Mouse (Mus musculus) intestine, embryonic 15.5 days (tissue): Measurements from ENCODE around the gene Bmpr1a. TPM values are rescaled to one million over a fixed set of nuclear protein-coding genes. Genes with fewer than 3 reads are reported as not detected.

Experiments
- ATAC-seq: fragments of 200-750 bp; cut with Nextera tagmentation; 2 replicates; pipeline ENCODE4 v1.8.0; 2017; ENCODE audit warnings: moderate TSS enrichment, moderate library complexity
- H3K27ac ChIP-seq: fragments of 300-500 bp; sonication (generic); 2 replicates; pipeline ENCODE4 v1.5.1; 2015; ENCODE audit warnings: mild to moderate bottlenecking, inconsistent platforms
- H3K27me3 ChIP-seq: fragments of 300-500 bp; sonication (generic); replicated peaks from 2 replicates; pipeline ENCODE4 v1.6.1; 2015; ENCODE audit warnings: inconsistent platforms
- H3K36me3 ChIP-seq: fragments of 300-500 bp; sonication (generic); 2 replicates; pipeline ENCODE4 v1.6.1; 2015; ENCODE audit warnings: inconsistent platforms
- H3K4me1 ChIP-seq: fragments of 300-500 bp; sonication (generic); replicated peaks from 2 replicates; pipeline ENCODE4 v1.6.1; 2015; ENCODE audit warnings: inconsistent platforms
- H3K4me2 ChIP-seq: fragments of 300-500 bp; sonication (generic); replicated peaks from 2 replicates; pipeline ENCODE4 v1.6.1; 2015; ENCODE audit warnings: mild to moderate bottlenecking, inconsistent platforms
- H3K4me3 ChIP-seq: fragments of 300-500 bp; sonication (generic); replicated peaks from 2 replicates; pipeline ENCODE4 v1.5.1; 2015; ENCODE audit warnings: inconsistent platforms
- H3K9ac ChIP-seq: fragments of 300-500 bp; sonication (generic); 2 replicates; pipeline ENCODE4 v1.6.1; 2015; ENCODE audit warnings: inconsistent platforms
- H3K9me3 ChIP-seq: fragments of 300-500 bp; sonication (generic); 2 replicates; pipeline ENCODE4 v1.6.1; 2016; ENCODE audit warnings: inconsistent platforms
- WGBS: fragments of 180-500 bp; shearing (Covaris S2); methylation state at CpG from one replicate; pipeline ENCODE4 v1.1.7; 2015; 5-methylcytosine and 5-hydroxymethylcytosine counted together
- polyA plus RNA-seq: library from polyadenylated mRNA; unstranded; fragments of >200 nt; fragmentation: Nextera tagmentation; extraction: Ambion mirVana; gene quantifications from 2 replicates; pipeline ENCODE4 v1.2.1, GENCODE M21; 2015

The Bmpr1a gene
- polyA plus RNA-seq, 1 experiment from 2014 or later = 41.3 TPM

DNA sequence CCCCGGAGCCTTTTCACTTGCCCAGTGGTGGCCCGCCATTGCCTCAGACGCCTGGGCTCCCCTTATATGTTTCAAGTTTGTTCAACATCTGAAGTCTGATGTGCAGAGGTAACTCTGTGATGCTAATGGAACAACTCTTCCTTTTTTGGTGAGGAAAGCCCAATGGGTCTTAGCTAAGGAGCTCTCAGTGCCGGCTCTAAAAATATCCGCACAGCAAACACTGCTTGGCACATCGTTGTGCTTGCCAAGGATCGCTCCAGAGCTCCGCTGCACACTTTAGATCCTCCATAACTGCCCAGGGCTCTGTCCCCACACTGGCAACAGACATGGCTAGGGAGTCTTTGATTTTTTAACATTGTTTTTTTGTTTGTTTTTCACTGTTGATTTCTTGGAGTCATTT, 25.7 kb upstream of the Bmpr1a start:
- Histone ChIP-seq H3K4me1 (no peaks in the 10 kb centered on the region), H3K9me3 (no peaks in the 10 kb centered on the region), H3K27me3 (peaks cover 9% of the 10 kb centered on the region; the same call in 1 of the 2 replicates), H3K9ac (no peak overlapping the region), H3K4me3 (no peak overlapping the region), H3K4me2 (no peak overlapping the region), H3K36me3 (no peaks in the 10 kb centered on the region), H3K27ac (peak overlapping the region; percentile 40; the same call in 1 of the 2 replicates)
- 73% methylated on average over 8 of the region's 8 CpGs for WGBS
- peak; percentile 36; the same call in 1 of the 2 replicates for ATAC-seq

DNA sequence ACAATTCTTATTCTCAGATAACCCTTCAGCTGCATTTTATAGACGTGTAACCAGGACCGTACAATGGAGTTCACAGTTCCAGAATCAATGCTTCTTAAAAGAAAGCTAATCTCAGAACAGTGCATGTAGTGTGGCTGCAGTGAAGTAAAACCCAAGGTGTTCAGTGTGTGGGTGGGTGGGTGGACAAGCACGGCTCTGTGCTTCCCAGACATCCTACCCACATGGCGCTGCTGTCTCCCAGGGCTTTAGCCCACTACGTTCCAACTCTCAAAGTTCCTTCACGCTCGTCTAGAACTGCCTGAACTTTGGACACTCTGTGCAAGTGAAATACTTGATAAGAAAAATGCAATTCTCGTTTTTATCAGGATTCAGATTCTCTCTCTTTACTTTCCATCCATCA, 19.6 kb upstream of the Bmpr1a start, which contains the start of gene 9230112D13Rik:
9230112D13Rik (minus strand) TSS at position 101 of the 400 bp plus-strand sequence.
- Histone ChIP-seq H3K9me3 (no peaks in the 10 kb centered on the region), H3K4me2 (no peak within 1 kb of the TSS), H3K4me3 (no peak within 1 kb of the TSS), H3K9ac (no peak within 1 kb of the TSS), H3K27me3 (no peaks in the 10 kb centered on the region), H3K4me1 (no peaks in the 10 kb centered on the region), H3K36me3 (no peaks in the 10 kb centered on the region), H3K27ac (no peak within 1 kb of the TSS)
- ATAC-seq = peak; percentile 56; the same call in 1 of the 2 replicates
- 68% methylated on average over 8 of the region's 8 CpGs for WGBS

DNA sequence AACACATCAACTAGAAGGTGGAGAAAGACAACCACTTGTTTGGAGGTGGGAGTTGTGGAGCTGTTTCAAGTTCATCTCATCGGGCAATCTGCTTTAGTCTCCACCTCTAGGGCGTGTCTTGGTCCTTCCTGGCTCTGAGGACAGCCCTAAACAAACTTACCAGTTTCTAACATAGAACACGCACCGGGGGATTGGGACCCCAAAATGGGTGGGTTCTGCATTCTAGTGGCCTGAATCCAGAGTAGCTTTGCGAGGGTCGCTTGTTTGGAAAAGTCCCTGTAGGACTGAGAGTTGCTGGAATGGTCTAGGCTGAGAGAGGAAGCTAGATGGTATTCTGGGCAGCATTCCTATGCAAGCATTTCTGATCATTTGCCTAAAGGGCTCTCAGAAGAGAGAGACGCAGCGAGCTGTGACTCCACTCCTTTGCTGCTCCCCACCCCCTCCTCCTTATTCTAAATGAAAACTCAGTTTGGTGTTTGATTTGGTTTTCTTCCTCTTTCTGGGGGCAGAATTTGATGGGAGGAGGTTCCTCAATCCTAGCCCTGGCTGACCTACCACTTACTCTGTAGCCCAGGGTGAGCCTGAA, 14.9 kb upstream of the Bmpr1a start:
- H3K4me1 ChIP-seq = 0 out of 2 replicates have a peak, but pooled peaks cover 3% of the 10 kb centered on the region
- no peaks in the 10 kb centered on the region for H3K36me3 ChIP-seq
- WGBS = 81% methylated on average over 8 of the region's 8 CpGs
- no peak for ATAC-seq
- 0 out of 2 replicates have a peak, but pooled peaks cover 2% of the 10 kb centered on the region for H3K27me3 ChIP-seq
- H3K27ac ChIP-seq = no peak overlapping the region
- H3K4me3 ChIP-seq = no peak overlapping the region
- H3K4me2 ChIP-seq = no peak overlapping the region
- H3K9ac ChIP-seq = no peak overlapping the region
- no peaks in the 10 kb centered on the region for H3K9me3 ChIP-seq

- H3K36me3 ChIP-seq = no peaks in the 10 kb centered on the region
- H3K9ac ChIP-seq = no peak overlapping the region
- no peak overlapping the region for H3K4me2 ChIP-seq
- no peaks in the 10 kb centered on the region for H3K9me3 ChIP-seq
- WGBS = 86% methylated on average over 10 of the region's 10 CpGs
- no peak overlapping the region for H3K27ac ChIP-seq
- 0 out of 2 replicates have a peak, but pooled peaks cover 3% of the 10 kb centered on the region for H3K4me1 ChIP-seq
- H3K4me3 ChIP-seq = no peak overlapping the region
- ATAC-seq = 0 out of 2 replicates have a peak, but pooled peaks have one; percentile 10
- 0 out of 2 replicates have a peak, but pooled peaks cover 2% of the 10 kb centered on the region for H3K27me3 ChIP-seq
Measured at GRCm38 (mm10) chr14:34516960-34517577, 13.9 kb upstream of the Bmpr1a start.

GRCm38 (mm10) chr14:34515860-34516259, 12.7 kb upstream of the Bmpr1a start:
- H3K9ac ChIP-seq = no peak overlapping the region
- no peak overlapping the region for H3K4me2 ChIP-seq
- H3K4me3 ChIP-seq = no peak overlapping the region
- no peaks in the 10 kb centered on the region for H3K9me3 ChIP-seq
- no peaks in the 10 kb centered on the region for H3K36me3 ChIP-seq
- H3K4me1 ChIP-seq = 0 out of 2 replicates have a peak, but pooled peaks cover 3% of the 10 kb centered on the region
- ATAC-seq = no peak
- 0 out of 2 replicates have a peak, but pooled peaks cover 2% of the 10 kb centered on the region for H3K27me3 ChIP-seq
- H3K27ac ChIP-seq = no peak overlapping the region
- WGBS = 82% methylated on average over 5 of the region's 5 CpGs

GRCm38 (mm10) chr14:34514120-34514519, 11.0 kb upstream of the Bmpr1a start:
- no peak overlapping the region for H3K27ac ChIP-seq
- 0 out of 2 replicates have a peak, but pooled peaks cover 2% of the 10 kb centered on the region for H3K27me3 ChIP-seq
- H3K36me3 ChIP-seq = no peaks in the 10 kb centered on the region
- WGBS = 52% methylated on average over 6 of the region's 6 CpGs
- H3K4me1 ChIP-seq = 0 out of 2 replicates have a peak, but pooled peaks cover 3% of the 10 kb centered on the region
- no peak overlapping the region for H3K4me3 ChIP-seq
- no peak overlapping the region for H3K4me2 ChIP-seq
- H3K9ac ChIP-seq = no peak overlapping the region; the same call in 1 of the 2 replicates
- no peaks in the 10 kb centered on the region for H3K9me3 ChIP-seq
- no peak for ATAC-seq

DNA sequence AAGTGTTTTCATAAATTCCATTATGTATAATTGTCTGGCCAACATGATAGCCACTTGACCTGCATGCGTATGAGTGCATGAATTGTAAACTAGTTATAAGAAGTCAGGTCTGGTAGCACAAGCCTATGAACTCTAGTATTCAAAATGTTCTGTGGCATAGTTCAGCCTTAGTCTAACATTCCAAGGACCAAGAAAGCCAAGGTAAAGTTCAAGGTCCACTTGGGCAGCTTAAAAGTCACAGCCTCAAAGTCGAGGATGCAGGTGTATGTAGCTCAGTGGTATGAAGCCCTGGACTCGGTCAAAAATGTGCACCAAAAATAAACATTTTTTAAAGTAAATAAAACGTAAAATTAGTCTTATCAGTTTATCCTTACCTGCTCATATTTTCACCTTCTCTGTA, 9.5 kb upstream of the Bmpr1a start:
- ATAC-seq = no peak
- Histone ChIP-seq H3K27ac (peak overlapping the region; percentile 1; the same call in 1 of the 2 replicates), H3K4me3 (no peak overlapping the region)

GRCm38 (mm10) chr14:34511901-34512300, 8.8 kb upstream of the Bmpr1a start:
- no peaks in the 10 kb centered on the region for H3K9me3 ChIP-seq
- H3K4me2 ChIP-seq = peak overlapping the region; percentile 7
- no peak overlapping the region for H3K27ac ChIP-seq

More for the DNA sequence above, 9.5 kb upstream of the Bmpr1a start:
- H3K9ac ChIP-seq = no peak overlapping the region
- no peak overlapping the region for H3K4me2 ChIP-seq
- H3K9me3 ChIP-seq = no peaks in the 10 kb centered on the region
- 0 out of 2 replicates have a peak, but pooled peaks cover 2% of the 10 kb centered on the region for H3K27me3 ChIP-seq
- H3K36me3 ChIP-seq = no peaks in the 10 kb centered on the region
- 50% methylated on average over 4 of the region's 4 CpGs for WGBS
- peaks cover 10% of the 10 kb centered on the region; the same call in 1 of the 2 replicates for H3K4me1 ChIP-seq

DNA sequence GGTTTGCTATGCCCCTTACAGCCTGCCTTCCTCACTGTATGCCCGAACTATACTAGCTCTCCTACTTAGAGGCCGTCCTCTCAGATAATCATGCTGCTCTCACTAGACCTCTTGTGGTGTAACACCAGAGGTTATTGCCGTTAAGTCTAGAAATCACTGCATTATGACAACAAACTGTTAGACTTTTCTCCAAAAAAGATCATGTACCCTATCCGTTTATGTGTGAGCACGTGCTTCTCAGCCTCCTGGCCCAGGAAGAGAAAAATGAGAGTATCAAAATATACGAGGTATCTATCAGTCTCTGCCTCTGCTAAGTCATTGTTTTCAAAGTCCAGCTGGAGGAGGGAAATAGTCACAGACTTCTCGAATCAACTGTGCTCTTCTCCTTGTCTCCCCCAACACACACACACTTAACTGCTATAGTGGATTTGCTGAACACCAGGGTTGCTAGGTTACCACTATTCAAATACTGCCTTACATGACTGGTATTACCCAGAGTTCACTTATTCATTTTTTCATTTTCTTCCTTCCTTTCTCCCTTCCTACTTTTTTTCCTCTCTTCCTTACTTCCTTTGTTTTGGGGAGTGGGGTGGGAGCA, 5.8 kb upstream of the Bmpr1a start:
- no peak overlapping the region for H3K4me2 ChIP-seq
- 28% methylated on average over 7 of the region's 7 CpGs for WGBS
- peak overlapping the region; percentile 33 for H3K27ac ChIP-seq

More at GRCm38 (mm10) chr14:34511901-34512300, 8.8 kb upstream of the Bmpr1a start:
- H3K36me3 ChIP-seq = no peaks in the 10 kb centered on the region
- H3K9ac ChIP-seq = no peak overlapping the region
- no peak overlapping the region for H3K4me3 ChIP-seq
- 0 out of 2 replicates have a peak, but pooled peaks cover 2% of the 10 kb centered on the region for H3K27me3 ChIP-seq
- peaks cover 10% of the 10 kb centered on the region; the same call in 1 of the 2 replicates for H3K4me1 ChIP-seq
- ATAC-seq = no peak
- WGBS = 51% methylated on average over 11 of the region's 11 CpGs

GRCm38 (mm10) chr14:34508187-34508840, 5.2 kb upstream of the Bmpr1a start:
- no peak overlapping the region for H3K4me2 ChIP-seq
- H3K4me3 ChIP-seq = no peak overlapping the region
- ATAC-seq = no peak
- H3K27me3 ChIP-seq = no peaks in the 10 kb centered on the region
- H3K9me3 ChIP-seq = no peaks in the 10 kb centered on the region
- H3K27ac ChIP-seq = peak overlapping the region; percentile 33
- 27% methylated on average over 4 of the region's 4 CpGs for WGBS
- peaks cover 9% of the 10 kb centered on the region; the same call in 1 of the 2 replicates for H3K4me1 ChIP-seq
- H3K9ac ChIP-seq = no peak overlapping the region
- H3K36me3 ChIP-seq = no peaks in the 10 kb centered on the region

More for the DNA sequence above, 5.8 kb upstream of the Bmpr1a start:
- H3K27me3 ChIP-seq = no peaks in the 10 kb centered on the region
- no peak overlapping the region for H3K9ac ChIP-seq
- no peak for ATAC-seq
- H3K9me3 ChIP-seq = no peaks in the 10 kb centered on the region
- no peaks in the 10 kb centered on the region for H3K36me3 ChIP-seq
- no peak overlapping the region for H3K4me3 ChIP-seq
- H3K4me1 ChIP-seq = peaks cover 9% of the 10 kb centered on the region; the same call in 1 of the 2 replicates

DNA sequence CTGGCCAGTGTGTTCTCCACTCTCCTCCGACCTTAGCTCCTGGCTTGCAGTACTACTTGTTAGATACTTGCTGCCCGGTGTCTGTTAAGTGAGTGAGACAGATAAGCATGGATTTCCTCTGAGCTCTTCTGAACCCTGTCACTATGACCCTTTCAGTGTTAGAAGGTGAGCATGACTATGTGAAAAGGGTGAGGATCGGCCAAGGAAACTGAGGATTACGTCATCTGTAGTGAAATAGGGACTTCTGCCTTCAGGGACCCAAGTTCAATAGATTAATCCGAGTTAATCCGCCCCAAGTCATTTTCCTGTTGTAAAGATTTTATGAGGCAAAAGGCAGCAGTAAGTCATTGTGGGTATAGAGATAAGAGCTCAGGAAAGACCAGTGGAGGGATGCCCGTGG, 2.2 kb upstream of the Bmpr1a start:
- Histone ChIP-seq H3K9me3 (no peaks in the 10 kb centered on the region), H3K9ac (no peak overlapping the region), H3K4me3 (no peak overlapping the region), H3K4me2 (no peak overlapping the region), H3K4me1 (peaks cover 10% of the 10 kb centered on the region; the same call in 1 of the 2 replicates), H3K27ac (no peak overlapping the region), H3K27me3 (no peaks in the 10 kb centered on the region), H3K36me3 (no peaks in the 10 kb centered on the region)
- ATAC-seq = peak; percentile 45
- 54% methylated on average over 7 of the region's 7 CpGs for WGBS
